Mouse (Mus musculus): ENCODE results near the gene Senp3. TPM values are rescaled to one million over a fixed set of nuclear protein-coding genes. Genes with fewer than 3 reads are reported as not detected.

The Senp3 gene
- polyA plus RNA-seq, 1 experiment from 2014 or later = 102 TPM

- Histone ChIP-seq H3K9ac (ENCODE audit: low read depth, low read length) (no peak overlapping the region), H3K27ac (ENCODE audit: low read depth, low read length) (no peak overlapping the region), H3K9me3 (ENCODE audit: control insufficient read depth, low read length) (no peaks in the 10 kb centered on the region), H3K4me3 (ENCODE audit: low read length) (no peak overlapping the region), H3K4me1 (ENCODE audit: control insufficient read depth, insufficient read depth, low read length) (peaks cover 12% of the 10 kb centered on the region; the same call in 1 of the 2 replicates), H3K27me3 (ENCODE audit: control insufficient read depth, insufficient read depth, low read length) (no peaks in the 10 kb centered on the region), H3K4me2 (replicated peaks; ENCODE audit: low read depth, low read length) (no peak overlapping the region), H3K36me3 (ENCODE audit: control insufficient read depth, insufficient read depth, low read length) (peaks cover 62% of the 10 kb centered on the region)
- WGBS = 100% methylated on average over 2 of the region's 2 CpGs
- no peak for ATAC-seq (ENCODE audit: low FRiP score, low TSS enrichment)
These were observed 2.7 kb downstream of the Senp3 start for GRCm38 (mm10) chr11:69679144-69679543.

DNA sequence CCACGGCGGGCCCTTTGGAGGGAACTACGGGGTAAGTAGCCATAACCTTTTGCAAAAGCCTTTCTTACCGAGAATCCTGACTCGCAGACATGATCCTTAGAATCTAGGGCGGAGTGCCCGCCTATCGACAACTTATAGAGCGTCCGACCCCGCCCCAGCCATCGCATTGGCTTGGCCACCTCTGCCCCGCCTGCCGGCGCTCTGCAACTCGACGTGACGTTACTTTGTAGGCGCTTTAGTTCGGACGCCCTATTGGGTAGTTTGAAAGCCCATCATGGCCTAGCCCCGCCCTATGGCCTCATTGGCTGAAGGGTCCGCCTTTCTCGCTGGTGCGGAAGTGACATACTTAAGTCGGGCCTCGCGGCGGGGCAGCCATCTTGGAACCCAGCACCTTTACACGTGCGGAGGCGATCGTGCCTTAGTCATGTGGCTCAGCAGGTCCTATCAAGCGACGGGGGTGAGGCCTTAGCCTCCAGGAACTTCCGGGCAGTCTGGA is 9.6 kb downstream of the Senp3 start, which contains the start of gene Eif4a1:
Gene Eif4a1 (minus strand): TSS at position 213 of the 496 bp plus-strand sequence.
- peak within 1 kb of the TSS; percentile 97 for H3K27ac ChIP-seq (ENCODE audit: low read depth, low read length)
- peak; percentile 98 for ATAC-seq (ENCODE audit: low FRiP score, low TSS enrichment)
- no peaks in the 10 kb centered on the region for H3K9me3 ChIP-seq (ENCODE audit: control insufficient read depth, low read length)
- WGBS = under 1% methylated on average over 36 of the region's 36 CpGs
- H3K27me3 ChIP-seq (ENCODE audit: control insufficient read depth, insufficient read depth, low read length) = no peaks in the 10 kb centered on the region
- H3K4me3 ChIP-seq (ENCODE audit: low read length) = peak within 1 kb of the TSS; percentile 100
- peak within 1 kb of the TSS; percentile 100 for H3K9ac ChIP-seq (ENCODE audit: low read depth, low read length)
- peak within 1 kb of the TSS; percentile 65 for H3K4me2 ChIP-seq (replicated peaks; ENCODE audit: low read depth, low read length)
- peaks cover 78% of the 10 kb centered on the region for H3K36me3 ChIP-seq (ENCODE audit: control insufficient read depth, insufficient read depth, low read length)
- peaks cover 9% of the 10 kb centered on the region; the same call in 1 of the 2 replicates for H3K4me1 ChIP-seq (ENCODE audit: control insufficient read depth, insufficient read depth, low read length)

- peak overlapping the region; percentile 97 for H3K27ac ChIP-seq (ENCODE audit: low read depth, low read length)
- H3K36me3 ChIP-seq (ENCODE audit: control insufficient read depth, insufficient read depth, low read length) = peaks cover 73% of the 10 kb centered on the region
- H3K4me2 ChIP-seq (replicated peaks; ENCODE audit: low read depth, low read length) = peak overlapping the region; percentile 65
- ATAC-seq (ENCODE audit: low FRiP score, low TSS enrichment) = peak; percentile 13
- no peaks in the 10 kb centered on the region for H3K27me3 ChIP-seq (ENCODE audit: control insufficient read depth, insufficient read depth, low read length)
- H3K9ac ChIP-seq (ENCODE audit: low read depth, low read length) = peak overlapping the region; percentile 100
- WGBS = under 1% methylated on average over 38 of the region's 43 CpGs
- H3K4me3 ChIP-seq (ENCODE audit: low read length) = peak overlapping the region; percentile 100
- H3K9me3 ChIP-seq (ENCODE audit: control insufficient read depth, low read length) = no peaks in the 10 kb centered on the region
- H3K4me1 ChIP-seq (ENCODE audit: control insufficient read depth, insufficient read depth, low read length) = peaks cover 9% of the 10 kb centered on the region; the same call in 1 of the 2 replicates
These were observed 10.2 kb downstream of the Senp3 start for GRCm38 (mm10) chr11:69671726-69672124.

GRCm38 (mm10) chr11:69670786-69671725 is 10.8 kb downstream of the Senp3 start:
- Histone ChIP-seq H3K27me3 (ENCODE audit: control insufficient read depth, insufficient read depth, low read length) (no peaks in the 10 kb centered on the region), H3K9me3 (ENCODE audit: control insufficient read depth, low read length) (no peaks in the 10 kb centered on the region), H3K9ac (ENCODE audit: low read depth, low read length) (peak overlapping the region; percentile 100), H3K4me1 (ENCODE audit: control insufficient read depth, insufficient read depth, low read length) (peaks cover 9% of the 10 kb centered on the region; the same call in 1 of the 2 replicates), H3K4me2 (replicated peaks; ENCODE audit: low read depth, low read length) (peak overlapping the region; percentile 65), H3K27ac (ENCODE audit: low read depth, low read length) (peak overlapping the region; percentile 97), H3K4me3 (ENCODE audit: low read length) (peak overlapping the region; percentile 100), H3K36me3 (ENCODE audit: control insufficient read depth, insufficient read depth, low read length) (peaks cover 73% of the 10 kb centered on the region)
- 2% methylated on average over 54 of the region's 61 CpGs for WGBS
- ATAC-seq (ENCODE audit: low FRiP score, low TSS enrichment) = peak; percentile 73

DNA sequence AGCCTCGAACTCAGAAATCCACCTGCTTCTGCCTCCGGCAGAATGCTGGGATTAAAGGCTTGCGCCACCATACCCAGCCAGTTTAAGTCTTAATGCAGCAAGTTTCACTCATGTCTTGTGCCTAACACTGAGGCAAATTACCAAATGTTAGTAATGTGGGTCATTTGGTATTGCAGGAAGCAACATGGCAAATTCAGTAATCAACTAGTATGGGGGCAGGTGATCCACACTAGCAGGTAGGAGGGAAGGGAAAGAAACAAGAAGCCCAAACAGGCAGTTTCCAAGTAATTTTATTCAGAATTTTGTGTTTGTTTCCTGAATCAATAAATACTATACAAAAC is 15.2 kb downstream of the Senp3 start:
- Histone ChIP-seq H3K27me3 (ENCODE audit: control insufficient read depth, insufficient read depth, low read length) (no peaks in the 10 kb centered on the region), H3K36me3 (ENCODE audit: control insufficient read depth, insufficient read depth, low read length) (peaks cover 65% of the 10 kb centered on the region), H3K27ac (ENCODE audit: low read depth, low read length) (no peak overlapping the region)

GRCm38 (mm10) chr11:69665961-69666664 is 15.8 kb downstream of the Senp3 start, which contains the start of gene Cd68:
Gene Cd68 (minus strand): TSS chr11:69666153.
- Histone ChIP-seq H3K9ac (ENCODE audit: low read depth, low read length) (no peak within 1 kb of the TSS; the same call in 1 of the 2 replicates), H3K27me3 (ENCODE audit: control insufficient read depth, insufficient read depth, low read length) (no peaks in the 10 kb centered on the region), H3K4me2 (replicated peaks; ENCODE audit: low read depth, low read length) (no peak within 1 kb of the TSS), H3K4me3 (ENCODE audit: low read length) (no peak within 1 kb of the TSS), H3K4me1 (ENCODE audit: control insufficient read depth, insufficient read depth, low read length) (peaks cover 10% of the 10 kb centered on the region; the same call in 1 of the 2 replicates), H3K27ac (ENCODE audit: low read depth, low read length) (no peak within 1 kb of the TSS; the same call in 1 of the 2 replicates), H3K9me3 (ENCODE audit: control insufficient read depth, low read length) (no peaks in the 10 kb centered on the region), H3K36me3 (ENCODE audit: control insufficient read depth, insufficient read depth, low read length) (peaks cover 65% of the 10 kb centered on the region)
- ATAC-seq (ENCODE audit: low FRiP score, low TSS enrichment) = no peak
- WGBS = 40% methylated on average over 7 of the region's 7 CpGs

More for the DNA sequence above, 15.2 kb downstream of the Senp3 start:
- no peak for ATAC-seq (ENCODE audit: low FRiP score, low TSS enrichment)
- no peak overlapping the region for H3K4me3 ChIP-seq (ENCODE audit: low read length)
- 89% methylated on average over 3 of the region's 3 CpGs for WGBS
- no peaks in the 10 kb centered on the region for H3K9me3 ChIP-seq (ENCODE audit: control insufficient read depth, low read length)
- H3K4me1 ChIP-seq (ENCODE audit: control insufficient read depth, insufficient read depth, low read length) = peaks cover 10% of the 10 kb centered on the region; the same call in 1 of the 2 replicates
- no peak overlapping the region for H3K9ac ChIP-seq (ENCODE audit: low read depth, low read length)
- no peak overlapping the region for H3K4me2 ChIP-seq (replicated peaks; ENCODE audit: low read depth, low read length)

DNA sequence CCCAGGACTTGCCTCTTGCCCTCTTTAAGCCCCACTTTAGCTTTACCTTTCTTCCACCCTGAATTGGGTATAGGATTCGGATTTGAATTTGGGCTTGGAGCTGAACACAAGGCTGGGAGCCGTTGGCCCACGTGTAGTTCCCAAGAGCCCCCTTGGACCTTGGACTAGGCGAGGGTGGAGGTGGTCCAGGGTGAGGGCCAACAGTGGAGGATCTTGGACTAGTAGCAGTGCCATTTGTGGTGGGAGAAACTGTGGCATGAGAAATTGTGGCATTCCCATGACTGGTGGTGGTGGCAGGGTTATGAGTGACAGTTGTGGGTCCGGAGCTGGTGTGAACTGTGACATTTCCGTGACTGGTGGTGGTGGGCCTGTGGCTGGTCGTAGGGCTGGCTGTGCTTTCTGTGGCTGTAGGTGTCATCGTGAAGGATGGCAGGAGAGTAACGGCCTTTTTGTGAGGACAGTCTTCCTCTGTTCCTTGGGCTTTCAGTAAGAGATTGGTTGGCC is 16.4 kb downstream of the Senp3 start:
- H3K9me3 ChIP-seq (ENCODE audit: control insufficient read depth, low read length) = no peaks in the 10 kb centered on the region
- no peak overlapping the region for H3K4me2 ChIP-seq (replicated peaks; ENCODE audit: low read depth, low read length)
- ATAC-seq (ENCODE audit: low FRiP score, low TSS enrichment) = no peak
- H3K27ac ChIP-seq (ENCODE audit: low read depth, low read length) = no peak overlapping the region; the same call in 1 of the 2 replicates
- WGBS = 75% methylated on average over 9 of the region's 9 CpGs
- no peak overlapping the region for H3K4me3 ChIP-seq (ENCODE audit: low read length)
- peaks cover 62% of the 10 kb centered on the region for H3K36me3 ChIP-seq (ENCODE audit: control insufficient read depth, insufficient read depth, low read length)
- no peaks in the 10 kb centered on the region for H3K27me3 ChIP-seq (ENCODE audit: control insufficient read depth, insufficient read depth, low read length)
- peaks cover 10% of the 10 kb centered on the region; the same call in 1 of the 2 replicates for H3K4me1 ChIP-seq (ENCODE audit: control insufficient read depth, insufficient read depth, low read length)
- no peak overlapping the region for H3K9ac ChIP-seq (ENCODE audit: low read depth, low read length)

GRCm38 (mm10) chr11:69664841-69665240 is 17.0 kb downstream of the Senp3 start:
- peaks cover 8% of the 10 kb centered on the region; the same call in 1 of the 2 replicates for H3K4me1 ChIP-seq (ENCODE audit: control insufficient read depth, insufficient read depth, low read length)
- no peaks in the 10 kb centered on the region for H3K9me3 ChIP-seq (ENCODE audit: control insufficient read depth, low read length)
- no peak overlapping the region for H3K27ac ChIP-seq (ENCODE audit: low read depth, low read length)
- no peak overlapping the region for H3K4me2 ChIP-seq (replicated peaks; ENCODE audit: low read depth, low read length)
- 93% methylated on average over 7 of the region's 7 CpGs for WGBS
- no peak overlapping the region for H3K4me3 ChIP-seq (ENCODE audit: low read length)
- H3K27me3 ChIP-seq (ENCODE audit: control insufficient read depth, insufficient read depth, low read length) = no peaks in the 10 kb centered on the region
- no peak for ATAC-seq (ENCODE audit: low FRiP score, low TSS enrichment)
- H3K9ac ChIP-seq (ENCODE audit: low read depth, low read length) = no peak overlapping the region; the same call in 1 of the 2 replicates
- H3K36me3 ChIP-seq (ENCODE audit: control insufficient read depth, insufficient read depth, low read length) = peaks cover 55% of the 10 kb centered on the region

All from kidney, embryonic 14.5 days (tissue).